Mouse (Mus musculus): Measurements from ENCODE around the gene Has1. TPM values are rescaled to one million over a fixed set of nuclear protein-coding genes. Genes with fewer than 3 reads are reported as not detected.

Has1 gene
- total and polyA plus RNA-seq, 3 experiments, result not detected

Other genes with a start within 250 kb of the Has1 start
- 34.6 and 36.5 TPM in 2 replicates for gene Lnpep, start 230.2 kb downstream of the Has1 start, total RNA-seq (2012; rRNA removed)
- gene Lnpep, start 230.2 kb downstream of the Has1 start, total RNA-seq (2014; rRNA removed), result 33.6 and 36.6 TPM in 2 replicates
- gene Lnpep, start 230.2 kb downstream of the Has1 start, polyA plus RNA-seq (2012; ENCODE audit: insufficient read length, low read depth), result 19.1 and 40.8 TPM in 2 replicates
- not detected in 2 replicates for gene Vmn2r90, start 151.5 kb downstream of the Has1 start, total RNA-seq (2012; rRNA removed)
- gene Vmn2r90, start 151.5 kb downstream of the Has1 start, total RNA-seq (2014; rRNA removed), result 0.11 TPM in 1 of 2 replicates, not detected in the other
- 0.09 and 0.10 TPM in 2 replicates for gene Vmn2r90, start 151.5 kb downstream of the Has1 start, polyA plus RNA-seq (2012; ENCODE audit: insufficient read length, low read depth)
- not detected in 2 replicates for gene Spaca6, start 28.0 kb downstream of the Has1 start, total RNA-seq (2012; rRNA removed)
- gene Spaca6, start 28.0 kb downstream of the Has1 start, total RNA-seq (2014; rRNA removed), result not detected in 2 replicates
- 0.67 TPM in 1 of 2 replicates, not detected in the other for gene Spaca6, start 28.0 kb downstream of the Has1 start, polyA plus RNA-seq (2012; ENCODE audit: insufficient read length, low read depth)
- not detected in 2 replicates for gene Fpr1, start 28.7 kb upstream of the Has1 start, total RNA-seq (2012; rRNA removed)
- gene Fpr1, start 28.7 kb upstream of the Has1 start, total RNA-seq (2014; rRNA removed), result not detected in 2 replicates
- gene Fpr1, start 28.7 kb upstream of the Has1 start, polyA plus RNA-seq (2012; ENCODE audit: insufficient read length, low read depth), result not detected in 2 replicates
- not detected in 2 replicates for gene Fpr2, start 32.6 kb upstream of the Has1 start, total RNA-seq (2012; rRNA removed)
- not detected in 2 replicates for gene Fpr2, start 32.6 kb upstream of the Has1 start, total RNA-seq (2014; rRNA removed)
- gene Fpr2, start 32.6 kb upstream of the Has1 start, polyA plus RNA-seq (2012; ENCODE audit: insufficient read length, low read depth), result not detected in 2 replicates
- gene Fpr3, start 32.6 kb upstream of the Has1 start, total RNA-seq (2012; rRNA removed), result not detected in 2 replicates
- not detected in 2 replicates for gene Fpr3, start 32.6 kb upstream of the Has1 start, total RNA-seq (2014; rRNA removed)
- not detected in 2 replicates for gene Fpr3, start 32.6 kb upstream of the Has1 start, polyA plus RNA-seq (2012; ENCODE audit: insufficient read length, low read depth)
- not detected in 2 replicates for gene Fpr-rs4, start 166.5 kb upstream of the Has1 start, total RNA-seq (2012; rRNA removed)
- not detected in 2 replicates for gene Fpr-rs4, start 166.5 kb upstream of the Has1 start, total RNA-seq (2014; rRNA removed)
- not detected in 2 replicates for gene Fpr-rs4, start 166.5 kb upstream of the Has1 start, polyA plus RNA-seq (2012; ENCODE audit: insufficient read length, low read depth)
- gene Vmn2r124, start 194.2 kb upstream of the Has1 start, total RNA-seq (2012; rRNA removed), result not detected in 2 replicates
- gene Vmn2r124, start 194.2 kb upstream of the Has1 start, total RNA-seq (2014; rRNA removed), result not detected in 2 replicates
- gene Vmn2r124, start 194.2 kb upstream of the Has1 start, polyA plus RNA-seq (2012; ENCODE audit: insufficient read length, low read depth), result not detected in 2 replicates
- gene Vmn2r91, start 229.8 kb upstream of the Has1 start, total RNA-seq (2012; rRNA removed), result not detected in 2 replicates
- not detected in 2 replicates for gene Vmn2r91, start 229.8 kb upstream of the Has1 start, total RNA-seq (2014; rRNA removed)
- gene Vmn2r91, start 229.8 kb upstream of the Has1 start, polyA plus RNA-seq (2012; ENCODE audit: insufficient read length, low read depth), result not detected in 2 replicates

Measured in CH12.LX (cell line).